Mouse (Mus musculus) kidney, embryonic 15.5 days (tissue): ENCODE measurements around the gene Gm11639. TPM values are rescaled to one million over a fixed set of nuclear protein-coding genes. Genes with fewer than 3 reads are reported as not detected.

ENCODE experiments used
- ATAC-seq: fragments of 200-750 bp; cut with Nextera tagmentation; replicated peaks from 2 replicates; pipeline ENCODE4 v1.8.0; 2017; ENCODE audit warnings: moderate TSS enrichment; ENCODE audit not compliant: low FRiP score
- H3K27ac ChIP-seq: fragments of 300-500 bp; sonication (generic); 2 replicates; pipeline ENCODE4 v1.5.1; 2015; ENCODE audit warnings: mild to moderate bottlenecking, inconsistent platforms
- H3K27me3 ChIP-seq: fragments of 300-500 bp; sonication (generic); 2 replicates; pipeline ENCODE4 v1.6.1; 2015; ENCODE audit warnings: inconsistent platforms
- H3K36me3 ChIP-seq: fragments of 300-500 bp; sonication (generic); 2 replicates; pipeline ENCODE4 v1.6.1; 2015; ENCODE audit warnings: inconsistent platforms
- H3K4me1 ChIP-seq: fragments of 300-500 bp; sonication (generic); 2 replicates; pipeline ENCODE4 v1.6.1; 2015; ENCODE audit warnings: inconsistent platforms
- H3K4me2 ChIP-seq: fragments of 300-500 bp; sonication (generic); 2 replicates; pipeline ENCODE4 v1.6.1; 2015; ENCODE audit warnings: moderate library complexity, mild to moderate bottlenecking, inconsistent platforms
- H3K4me3 ChIP-seq: fragments of 300-500 bp; sonication (generic); replicated peaks from 2 replicates; pipeline ENCODE4 v1.5.1; 2015; ENCODE audit warnings: mild to moderate bottlenecking, inconsistent platforms
- H3K9ac ChIP-seq: fragments of 300-500 bp; sonication (generic); 2 replicates; pipeline ENCODE4 v1.6.1; 2015; ENCODE audit warnings: mild to moderate bottlenecking, inconsistent platforms
- H3K9me3 ChIP-seq: fragments of 300-500 bp; sonication (generic); replicated peaks from 2 replicates; pipeline ENCODE4 v1.6.1; 2016; ENCODE audit warnings: inconsistent platforms
- WGBS: fragments of 180-500 bp; shearing (Covaris S2); methylation state at CpG from one replicate; pipeline ENCODE4 v1.1.7; 2015; ENCODE audit warnings: mixed read lengths; 5-methylcytosine and 5-hydroxymethylcytosine counted together
- polyA plus RNA-seq: library from polyadenylated mRNA; unstranded; fragments of >200 nt; fragmentation: Nextera tagmentation; extraction: Ambion mirVana; gene quantifications from 2 replicates; pipeline ENCODE4 v1.2.1, GENCODE M21; 2015

Gene Gm11639
- 0.17 and 0.30 TPM in 2 replicates for polyA plus RNA-seq

GRCm38 (mm10) chr11:104685548-104685947 lies at the start of gene Gm11639:
Gm11639 (plus strand) TSS chr11:104685707.
- Histone ChIP-seq H3K27me3 (0 out of 2 replicates have a peak, but pooled peaks cover 2% of the 10 kb centered on the region), H3K9ac (no peak within 1 kb of the TSS), H3K4me1 (0 out of 2 replicates have a peak, but pooled peaks cover 4% of the 10 kb centered on the region), H3K4me2 (peak within 1 kb of the TSS; percentile 48), H3K27ac (no peak within 1 kb of the TSS), H3K36me3 (no peaks in the 10 kb centered on the region), H3K4me3 (peak within 1 kb of the TSS; percentile 18), H3K9me3 (no peaks in the 10 kb centered on the region)
- 31% methylated on average over 23 of the region's 23 CpGs for WGBS
- 0 out of 2 replicates have a peak, but pooled peaks have one; percentile 33 for ATAC-seq

- Histone ChIP-seq H3K9ac (no peak overlapping the region), H3K27ac (no peak overlapping the region), H3K4me2 (no peak overlapping the region), H3K36me3 (no peaks in the 10 kb centered on the region), H3K27me3 (no peaks in the 10 kb centered on the region), H3K9me3 (no peaks in the 10 kb centered on the region), H3K4me1 (0 out of 2 replicates have a peak, but pooled peaks cover 2% of the 10 kb centered on the region), H3K4me3 (no peak overlapping the region)
- no peak for ATAC-seq
- 82% methylated on average over 14 of the region's 14 CpGs for WGBS
These were observed 48.5 kb upstream of the Gm11639 start for GRCm38 (mm10) chr11:104637010-104637409.

- Histone ChIP-seq H3K27me3 (no peaks in the 10 kb centered on the region), H3K36me3 (no peaks in the 10 kb centered on the region), H3K4me3 (no peak overlapping the region), H3K9ac (no peak overlapping the region), H3K27ac (no peak overlapping the region), H3K4me1 (no peaks in the 10 kb centered on the region), H3K4me2 (no peak overlapping the region), H3K9me3 (no peaks in the 10 kb centered on the region)
- 72% methylated on average over 5 of the region's 5 CpGs for WGBS
- ATAC-seq = no peak
These were observed 47.5 kb upstream of the Gm11639 start for GRCm38 (mm10) chr11:104638006-104638405.

GRCm38 (mm10) chr11:104638906-104639305 lies 46.6 kb upstream of the Gm11639 start:
- H3K27ac ChIP-seq = no peak overlapping the region
- H3K4me3 ChIP-seq = no peak overlapping the region
- 61% methylated on average over 2 of the region's 2 CpGs for WGBS

GRCm38 (mm10) chr11:104639634-104640033 lies 45.9 kb upstream of the Gm11639 start:
- ATAC-seq = no peak
- no peaks in the 10 kb centered on the region for H3K4me1 ChIP-seq
- no peak overlapping the region for H3K4me3 ChIP-seq
- no peaks in the 10 kb centered on the region for H3K36me3 ChIP-seq
- H3K9me3 ChIP-seq = no peaks in the 10 kb centered on the region
- H3K4me2 ChIP-seq = no peak overlapping the region
- 75% methylated on average over 9 of the region's 9 CpGs for WGBS
- H3K27ac ChIP-seq = no peak overlapping the region
- H3K9ac ChIP-seq = no peak overlapping the region
- no peaks in the 10 kb centered on the region for H3K27me3 ChIP-seq

More at GRCm38 (mm10) chr11:104638906-104639305, 46.6 kb upstream of the Gm11639 start:
- Histone ChIP-seq H3K4me1 (no peaks in the 10 kb centered on the region), H3K9ac (no peak overlapping the region), H3K27me3 (no peaks in the 10 kb centered on the region), H3K9me3 (no peaks in the 10 kb centered on the region), H3K4me2 (no peak overlapping the region), H3K36me3 (no peaks in the 10 kb centered on the region)
- no peak for ATAC-seq

DNA sequence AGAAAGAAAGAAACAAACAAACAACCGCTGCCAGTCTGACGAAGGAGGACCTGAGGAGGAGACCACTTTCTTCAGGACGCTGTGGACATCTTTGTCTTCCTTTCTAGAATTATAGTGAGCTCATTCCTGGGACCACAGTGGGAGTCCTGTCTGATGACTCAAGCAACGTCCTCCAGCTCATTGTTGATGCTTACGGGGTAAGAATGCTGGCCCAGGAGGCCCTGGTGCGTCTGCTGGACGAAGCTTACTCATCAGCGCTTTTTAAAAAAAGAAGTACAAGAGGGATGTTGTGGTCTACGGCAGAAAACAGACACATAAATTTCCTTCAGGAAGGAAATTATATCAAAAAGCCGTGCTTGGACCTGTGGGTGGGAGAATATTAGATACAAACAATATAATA lies 44.6 kb upstream of the Gm11639 start:
- Histone ChIP-seq H3K27me3 (no peaks in the 10 kb centered on the region), H3K27ac (no peak overlapping the region), H3K9ac (no peak overlapping the region), H3K4me1 (no peaks in the 10 kb centered on the region), H3K4me2 (no peak overlapping the region), H3K36me3 (no peaks in the 10 kb centered on the region), H3K9me3 (no peaks in the 10 kb centered on the region), H3K4me3 (no peak overlapping the region)
- ATAC-seq = no peak
- 80% methylated on average over 10 of the region's 10 CpGs for WGBS

GRCm38 (mm10) chr11:104643236-104643635 lies 42.3 kb upstream of the Gm11639 start:
- H3K4me2 ChIP-seq = no peak overlapping the region
- no peaks in the 10 kb centered on the region for H3K4me1 ChIP-seq
- H3K27ac ChIP-seq = no peak overlapping the region
- H3K27me3 ChIP-seq = no peaks in the 10 kb centered on the region
- no peaks in the 10 kb centered on the region for H3K36me3 ChIP-seq
- H3K4me3 ChIP-seq = no peak overlapping the region
- H3K9me3 ChIP-seq = no peaks in the 10 kb centered on the region
- 79% methylated on average over 4 of the region's 4 CpGs for WGBS
- H3K9ac ChIP-seq = no peak overlapping the region
- ATAC-seq = no peak

DNA sequence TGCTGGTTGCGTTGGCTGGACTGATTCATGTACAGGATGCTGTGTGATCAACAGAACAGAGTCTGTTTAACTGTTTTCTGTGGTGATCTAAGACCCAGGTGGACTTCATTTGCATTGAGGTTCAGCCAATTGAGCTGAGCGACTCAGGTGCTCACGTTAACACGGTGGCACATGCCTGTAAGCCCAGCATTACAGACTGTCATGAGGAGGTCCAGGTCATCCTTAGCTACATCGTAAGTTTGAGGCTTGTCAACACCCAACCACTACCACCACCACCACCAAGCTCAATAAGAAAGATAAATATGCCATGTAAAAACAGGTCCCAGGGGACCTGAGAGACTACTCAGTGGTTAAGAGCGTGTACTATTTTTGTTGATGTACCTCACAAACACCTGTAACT lies 40.1 kb upstream of the Gm11639 start:
- H3K4me1 ChIP-seq = no peaks in the 10 kb centered on the region
- H3K27me3 ChIP-seq = no peaks in the 10 kb centered on the region
- H3K9me3 ChIP-seq = no peaks in the 10 kb centered on the region
- H3K9ac ChIP-seq = no peak overlapping the region
- no peak for ATAC-seq
- no peak overlapping the region for H3K27ac ChIP-seq
- 86% methylated on average over 6 of the region's 6 CpGs for WGBS
- no peak overlapping the region for H3K4me3 ChIP-seq
- no peak overlapping the region for H3K4me2 ChIP-seq
- H3K36me3 ChIP-seq = no peaks in the 10 kb centered on the region

GRCm38 (mm10) chr11:104646173-104646572 lies 39.3 kb upstream of the Gm11639 start:
- no peak overlapping the region for H3K9ac ChIP-seq
- no peaks in the 10 kb centered on the region for H3K36me3 ChIP-seq
- H3K9me3 ChIP-seq = no peaks in the 10 kb centered on the region
- H3K27ac ChIP-seq = no peak overlapping the region
- WGBS = 61% methylated on average over 4 of the region's 4 CpGs
- ATAC-seq = 0 out of 2 replicates have a peak, but pooled peaks have one; percentile 12
- H3K4me1 ChIP-seq = no peaks in the 10 kb centered on the region
- no peaks in the 10 kb centered on the region for H3K27me3 ChIP-seq
- H3K4me2 ChIP-seq = no peak overlapping the region
- no peak overlapping the region for H3K4me3 ChIP-seq

DNA sequence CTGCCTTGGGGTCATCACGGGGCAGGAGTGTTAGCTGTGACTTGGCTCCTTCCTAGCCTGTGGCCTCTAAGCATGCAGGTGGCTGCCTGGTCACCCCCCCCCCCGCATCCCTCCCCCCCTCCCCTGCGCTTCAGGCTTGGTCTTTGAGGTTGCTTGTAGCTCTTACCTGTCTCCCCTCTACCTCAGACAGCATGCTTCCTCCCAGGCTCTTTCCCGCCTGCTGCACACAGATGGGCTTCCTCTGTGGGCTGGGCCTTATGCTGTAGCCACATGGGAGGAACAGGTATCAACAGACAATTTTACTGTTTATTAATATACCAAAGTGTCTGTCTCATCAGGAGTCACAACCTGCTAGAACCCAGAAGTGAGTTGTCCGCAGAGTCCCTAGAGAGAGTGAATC lies 38.9 kb upstream of the Gm11639 start:
- Histone ChIP-seq H3K27ac (no peak overlapping the region), H3K4me1 (no peaks in the 10 kb centered on the region), H3K9ac (no peak overlapping the region), H3K4me2 (no peak overlapping the region), H3K27me3 (no peaks in the 10 kb centered on the region), H3K4me3 (no peak overlapping the region), H3K36me3 (no peaks in the 10 kb centered on the region), H3K9me3 (no peaks in the 10 kb centered on the region)
- ATAC-seq = 0 out of 2 replicates have a peak, but pooled peaks have one; percentile 49
- 78% methylated on average over 5 of the region's 5 CpGs for WGBS

DNA sequence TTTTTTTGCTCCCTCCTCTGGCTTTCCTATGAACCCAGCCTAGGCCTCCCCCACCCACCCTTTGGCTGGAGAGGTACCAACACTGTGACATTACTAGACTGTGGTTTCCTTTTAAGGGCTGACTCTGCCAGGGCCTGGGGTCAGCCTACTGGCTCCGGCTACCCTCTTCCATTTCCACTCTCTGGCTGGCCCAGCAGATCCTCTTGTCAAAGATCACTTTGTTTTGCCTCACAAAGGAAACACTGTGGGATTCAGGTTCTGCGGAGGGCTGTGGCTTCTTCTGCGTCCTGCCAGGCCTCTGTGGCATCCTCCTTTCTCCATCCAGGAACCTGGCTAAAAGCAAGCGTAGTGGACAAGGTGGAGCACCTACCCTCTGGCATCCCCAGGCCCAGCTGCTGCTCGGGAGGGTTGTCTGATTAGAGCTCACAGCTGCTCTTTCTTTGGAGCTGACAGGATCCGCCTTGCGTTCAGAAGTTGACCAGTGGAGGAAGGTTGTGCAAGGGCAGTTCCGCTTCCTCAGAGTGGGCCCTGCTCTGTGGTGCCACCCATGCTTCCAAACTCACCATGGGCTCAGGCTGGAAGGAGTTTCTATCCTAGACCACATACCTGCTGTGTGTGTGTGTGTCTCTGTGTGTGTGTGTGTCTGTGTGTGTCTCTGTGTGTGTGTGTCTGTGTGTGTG lies 38.2 kb upstream of the Gm11639 start:
- Histone ChIP-seq H3K4me1 (no peaks in the 10 kb centered on the region), H3K4me2 (no peak overlapping the region), H3K27me3 (no peaks in the 10 kb centered on the region), H3K36me3 (no peaks in the 10 kb centered on the region), H3K4me3 (no peak overlapping the region), H3K9ac (no peak overlapping the region), H3K9me3 (no peaks in the 10 kb centered on the region), H3K27ac (no peak overlapping the region)
- 73% methylated on average over 8 of the region's 8 CpGs for WGBS
- no peak for ATAC-seq

DNA sequence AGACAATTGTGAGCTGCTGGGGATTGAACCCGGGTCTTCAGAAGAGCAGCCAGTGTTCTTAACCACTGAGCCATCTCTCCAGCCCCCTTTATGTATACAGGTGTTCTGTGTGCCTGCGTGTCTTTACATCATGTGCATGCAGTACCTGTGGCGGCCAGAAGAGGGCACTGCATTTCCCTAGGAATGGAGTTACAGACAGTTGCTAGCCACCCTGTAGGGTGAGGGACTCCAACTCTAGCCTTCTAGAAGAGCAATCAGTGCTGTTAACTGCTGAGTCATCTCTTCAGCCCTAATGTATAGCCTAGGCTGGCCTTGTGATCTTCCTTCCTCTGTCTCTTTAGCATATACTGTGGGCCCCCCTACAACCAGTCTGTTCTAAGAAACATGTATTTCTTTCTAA lies 36.9 kb upstream of the Gm11639 start:
- H3K27me3 ChIP-seq = no peaks in the 10 kb centered on the region
- no peak overlapping the region for H3K9ac ChIP-seq
- WGBS = 75% methylated on average over 3 of the region's 3 CpGs
- H3K4me1 ChIP-seq = no peaks in the 10 kb centered on the region
- ATAC-seq = no peak
- H3K4me2 ChIP-seq = no peak overlapping the region
- H3K36me3 ChIP-seq = no peaks in the 10 kb centered on the region
- H3K27ac ChIP-seq = no peak overlapping the region
- no peak overlapping the region for H3K4me3 ChIP-seq
- no peaks in the 10 kb centered on the region for H3K9me3 ChIP-seq

- WGBS = 94% methylated on average over 4 of the region's 4 CpGs
- no peaks in the 10 kb centered on the region for H3K27me3 ChIP-seq
These were observed 24.9 kb upstream of the Gm11639 start for GRCm38 (mm10) chr11:104660599-104660998.

More at GRCm38 (mm10) chr11:104660599-104660998, 24.9 kb upstream of the Gm11639 start:
- no peak for ATAC-seq
- no peaks in the 10 kb centered on the region for H3K36me3 ChIP-seq
- H3K4me2 ChIP-seq = no peak overlapping the region
- H3K9me3 ChIP-seq = no peaks in the 10 kb centered on the region
- H3K4me3 ChIP-seq = no peak overlapping the region
- no peak overlapping the region for H3K27ac ChIP-seq
- no peak overlapping the region for H3K9ac ChIP-seq
- peaks cover 3% of the 10 kb centered on the region for H3K4me1 ChIP-seq
